Mouse (Mus musculus) forebrain, postnatal 0 days (tissue): Measurements from ENCODE around the gene Babam2. TPM values are rescaled to one million over a fixed set of nuclear protein-coding genes. Genes with fewer than 3 reads are reported as not detected.
A peak's percentile ranks its signal among the peaks of the same experiment; 100 is the strongest.

Source experiments
- ATAC-seq: fragments of 200-750 bp; cut with Nextera tagmentation; 2 replicates; pipeline ENCODE4 v1.8.0; 2017; ENCODE audit warnings: mild to moderate bottlenecking, moderate library complexity
- DNase-seq: peaks from one replicate; pipeline ENCODE4 v3.0.0-alpha.2; 2015
- H3K27ac ChIP-seq: fragments of 300-500 bp; sonication (generic); 2 replicates; pipeline ENCODE4 v1.5.1; 2014; ENCODE audit warnings: low read depth, mild to moderate bottlenecking, antibody characterized with exemption, low read length, moderate library complexity, mixed read lengths
- H3K27me3 ChIP-seq: fragments of 300-500 bp; sonication (generic); 2 replicates; pipeline ENCODE4 v1.6.1; 2014; ENCODE audit warnings: mild to moderate bottlenecking, low read length, mixed read lengths; ENCODE audit not compliant: insufficient read depth
- H3K36me3 ChIP-seq: fragments of 300-500 bp; sonication (generic); 2 replicates; pipeline ENCODE4 v1.6.1; 2014; ENCODE audit warnings: mild to moderate bottlenecking, moderate library complexity; ENCODE audit not compliant: insufficient read depth
- H3K4me1 ChIP-seq: fragments of 300-500 bp; sonication (generic); 2 replicates; pipeline ENCODE4 v1.6.1; 2014; ENCODE audit warnings: antibody characterized with exemption; ENCODE audit not compliant: insufficient read depth
- H3K4me2 ChIP-seq: fragments of 300-500 bp; sonication (generic); 2 replicates; pipeline ENCODE4 v1.6.1; 2014; ENCODE audit warnings: low read depth, mild to moderate bottlenecking, moderate library complexity
- H3K4me3 ChIP-seq: fragments of 300-500 bp; sonication (generic); 2 replicates; pipeline ENCODE4 v1.5.1; 2014; ENCODE audit warnings: low read depth, low read length, mixed read lengths
- H3K9ac ChIP-seq: fragments of 300-500 bp; sonication (generic); 2 replicates; pipeline ENCODE4 v1.6.1; 2014; ENCODE audit warnings: mild to moderate bottlenecking
- H3K9me3 ChIP-seq: fragments of 300-500 bp; sonication (generic); 2 replicates; pipeline ENCODE4 v1.6.1; 2016; ENCODE audit warnings: low read length
- CTCF ChIP-seq: sonication (generic); IDR thresholded peaks from 2 replicates; pipeline ENCODE4 v1.5.1; 2016; ENCODE audit warnings: antibody characterized with exemption, control low read depth, low read depth
- WGBS: fragments of 180-500 bp; shearing (Covaris S2); extraction: QIAGEN DNeasy Blood & Tissue Kit; methylation state at CpG from one replicate; pipeline ENCODE4 v1.1.7; 2014; 5-methylcytosine and 5-hydroxymethylcytosine counted together
- polyA plus RNA-seq: library from polyadenylated mRNA; unstranded; fragments of >200 nt; fragmentation: Nextera tagmentation; extraction: Ambion mirVana; gene quantifications from 2 replicates; pipeline ENCODE4 v1.2.1, GENCODE M21; 2015
- total RNA-seq: library from RNA; depleted of rRNA; stranded (reverse); fragments of >200 nt; gene quantifications from 2 replicates; pipeline ENCODE4 v1.2.3, GENCODE M21; 2014

Babam2 gene
- total and polyA plus RNA-seq, 2 experiments from 2014 or later = 42.7 to 61.5 TPM

DNA sequence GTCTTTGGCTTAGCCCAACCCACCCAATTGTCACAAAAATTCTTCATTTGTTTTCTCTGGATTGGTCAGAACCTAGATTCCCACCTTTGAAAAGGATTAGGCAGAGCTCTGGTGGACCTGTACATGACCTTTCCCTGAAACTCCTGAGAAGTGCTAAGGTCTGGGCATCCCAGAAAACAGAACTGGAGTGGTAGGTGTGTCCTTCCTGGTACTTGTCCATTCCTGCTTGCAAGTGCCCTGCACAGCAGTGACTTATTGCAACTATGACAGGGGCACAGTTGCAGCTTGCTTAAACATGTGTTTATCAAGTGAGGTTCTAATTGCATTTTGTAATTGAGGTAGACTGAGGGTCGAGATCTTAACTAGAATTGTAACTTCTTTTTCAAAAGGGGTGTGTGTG, 234.2 kb downstream of the Babam2 start:
- TF ChIP-seq CTCF = no peak
- WGBS = 89% methylated on average over 1 of the region's 1 CpGs

DNA sequence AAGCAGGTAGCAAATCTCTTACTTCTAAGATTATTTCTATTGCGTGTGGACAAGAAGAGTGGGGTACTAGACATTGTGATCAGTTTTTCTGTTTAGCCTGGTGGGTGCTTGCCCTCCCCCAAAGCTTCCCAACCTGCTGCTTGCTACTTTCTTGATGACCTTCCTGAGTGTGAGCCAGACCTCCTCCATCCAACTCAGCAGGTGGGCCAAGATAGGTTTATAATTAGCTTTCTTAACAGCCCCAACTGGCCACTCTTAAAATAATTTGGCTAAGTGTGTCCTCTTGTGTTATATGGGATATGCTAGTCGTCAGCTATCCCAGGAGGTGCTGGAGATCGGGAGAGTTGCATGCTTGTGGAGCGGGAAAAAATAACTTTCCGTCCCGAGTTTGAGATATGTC, 235.8 kb downstream of the Babam2 start:
- no peak overlapping the region for H3K9ac ChIP-seq
- H3K4me3 ChIP-seq = no peak overlapping the region
- no peak for TF ChIP-seq CTCF
- DNase-seq = no peak
- H3K4me1 ChIP-seq = 0 out of 2 replicates have a peak, but pooled peaks cover 7% of the 10 kb centered on the region
- H3K9me3 ChIP-seq = no peaks in the 10 kb centered on the region
- H3K4me2 ChIP-seq = no peak overlapping the region
- WGBS = 90% methylated on average over 6 of the region's 6 CpGs
- H3K27ac ChIP-seq = no peak overlapping the region
- no peak for ATAC-seq
- H3K36me3 ChIP-seq = no peaks in the 10 kb centered on the region
- no peaks in the 10 kb centered on the region for H3K27me3 ChIP-seq

More for the DNA sequence above, 234.2 kb downstream of the Babam2 start:
- Histone ChIP-seq H3K4me1 (0 out of 2 replicates have a peak, but pooled peaks cover 7% of the 10 kb centered on the region), H3K27ac (no peak overlapping the region), H3K27me3 (no peaks in the 10 kb centered on the region), H3K4me3 (no peak overlapping the region), H3K9ac (no peak overlapping the region), H3K9me3 (no peaks in the 10 kb centered on the region), H3K36me3 (no peaks in the 10 kb centered on the region), H3K4me2 (no peak overlapping the region)
- DNase-seq (no peak), ATAC-seq (no peak)

DNA sequence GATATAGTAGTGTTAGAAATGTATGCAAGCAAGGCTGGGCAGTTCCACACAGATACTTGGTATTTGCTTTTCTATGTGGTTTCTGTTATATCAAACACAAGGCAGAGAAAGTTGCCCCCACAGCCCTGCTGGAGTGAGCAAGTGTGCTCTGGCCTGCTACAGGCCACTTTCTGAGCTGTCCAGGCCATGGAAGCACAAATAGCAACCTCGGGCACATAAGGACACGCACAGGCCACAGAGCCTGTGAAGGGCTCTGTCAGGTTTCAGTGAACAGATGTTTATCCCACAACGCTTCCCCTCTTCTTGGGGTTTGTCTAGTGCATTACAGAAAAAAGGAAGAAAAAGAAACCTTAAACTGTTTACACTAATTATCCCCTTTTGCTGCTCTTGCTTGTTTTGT, 236.9 kb downstream of the Babam2 start:
- TF ChIP-seq CTCF = no peak
- H3K27ac ChIP-seq = no peak overlapping the region
- H3K9me3 ChIP-seq = no peaks in the 10 kb centered on the region
- WGBS = 81% methylated on average over 3 of the region's 3 CpGs
- no peak overlapping the region for H3K9ac ChIP-seq
- no peak overlapping the region for H3K4me2 ChIP-seq
- H3K4me1 ChIP-seq = 0 out of 2 replicates have a peak, but pooled peaks cover 3% of the 10 kb centered on the region
- ATAC-seq = no peak
- H3K27me3 ChIP-seq = no peaks in the 10 kb centered on the region
- H3K4me3 ChIP-seq = no peak overlapping the region
- H3K36me3 ChIP-seq = no peaks in the 10 kb centered on the region
- DNase-seq = no peak

DNA sequence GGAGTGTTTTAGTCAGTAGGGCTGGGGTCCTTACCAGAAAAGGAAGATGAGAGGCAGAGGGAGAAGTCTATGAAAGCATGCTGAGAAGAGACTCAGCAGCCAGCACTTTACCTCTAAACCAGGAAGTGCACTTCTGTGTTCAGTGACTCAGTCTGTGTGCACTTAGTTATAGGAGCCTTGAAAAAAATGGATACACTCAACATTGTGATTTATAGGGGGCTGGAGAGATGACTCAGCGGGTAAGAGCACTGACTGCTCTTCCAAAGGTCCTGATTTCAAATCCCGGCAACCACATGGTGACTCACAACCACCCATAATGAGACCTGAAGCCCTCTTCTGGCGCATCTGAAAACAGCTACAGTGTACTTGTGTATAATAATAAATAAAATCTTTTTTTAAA, 238.5 kb downstream of the Babam2 start:
- Histone ChIP-seq H3K4me3 (no peak overlapping the region), H3K9ac (no peak overlapping the region), H3K36me3 (no peaks in the 10 kb centered on the region), H3K27me3 (no peaks in the 10 kb centered on the region), H3K27ac (no peak overlapping the region), H3K4me1 (no peaks in the 10 kb centered on the region), H3K4me2 (no peak overlapping the region), H3K9me3 (no peaks in the 10 kb centered on the region)
- WGBS = 90% methylated on average over 3 of the region's 3 CpGs
- DNase-seq (no peak), ATAC-seq (no peak)
- no peak for TF ChIP-seq CTCF

DNA sequence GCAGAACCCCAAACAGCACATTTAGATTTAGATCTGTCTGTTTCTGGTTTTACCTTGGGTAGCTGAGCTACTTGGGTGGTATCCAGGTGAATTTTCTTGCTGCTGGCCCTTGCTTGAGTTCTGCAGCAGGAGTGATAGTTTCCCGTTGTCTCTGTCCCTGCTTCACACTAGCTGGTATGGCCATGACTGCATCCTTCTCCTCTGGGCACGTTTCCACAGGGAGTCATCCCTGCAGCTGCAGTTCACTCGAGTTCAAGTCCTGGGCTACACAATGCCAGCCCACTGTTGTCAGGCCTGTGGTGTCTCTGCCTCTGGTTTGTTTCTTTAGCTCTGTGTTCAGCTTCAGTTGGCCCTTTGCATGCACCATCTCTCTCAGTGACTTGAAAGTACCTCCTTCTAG, 239.0 kb downstream of the Babam2 start:
- ATAC-seq (no peak), DNase-seq (no peak)
- 72% methylated on average over 3 of the region's 3 CpGs for WGBS
- Histone ChIP-seq H3K36me3 (no peaks in the 10 kb centered on the region), H3K27ac (no peak overlapping the region), H3K9ac (no peak overlapping the region), H3K4me2 (no peak overlapping the region), H3K27me3 (no peaks in the 10 kb centered on the region), H3K9me3 (no peaks in the 10 kb centered on the region), H3K4me3 (no peak overlapping the region), H3K4me1 (no peaks in the 10 kb centered on the region)
- no peak for TF ChIP-seq CTCF

DNA sequence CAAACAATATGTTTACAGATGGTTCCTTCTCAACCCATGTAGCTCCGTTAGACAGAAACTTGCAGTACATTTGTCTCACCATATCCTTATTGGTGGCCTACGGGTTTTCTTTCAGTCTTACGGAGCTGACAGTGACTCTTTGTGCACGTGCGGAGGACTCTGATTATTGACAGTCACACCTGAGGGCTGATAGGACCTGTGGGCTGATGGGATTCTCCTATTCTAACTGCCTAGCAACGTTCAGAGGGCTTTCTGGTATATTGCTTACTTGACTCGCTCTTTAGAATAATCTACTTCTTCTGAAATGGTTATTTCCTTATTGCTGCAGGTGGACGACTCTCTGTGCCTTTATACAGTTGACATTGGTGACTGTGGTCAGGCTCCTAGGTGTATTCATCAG, 243.4 kb downstream of the Babam2 start:
- H3K4me3 ChIP-seq = no peak overlapping the region

DNA sequence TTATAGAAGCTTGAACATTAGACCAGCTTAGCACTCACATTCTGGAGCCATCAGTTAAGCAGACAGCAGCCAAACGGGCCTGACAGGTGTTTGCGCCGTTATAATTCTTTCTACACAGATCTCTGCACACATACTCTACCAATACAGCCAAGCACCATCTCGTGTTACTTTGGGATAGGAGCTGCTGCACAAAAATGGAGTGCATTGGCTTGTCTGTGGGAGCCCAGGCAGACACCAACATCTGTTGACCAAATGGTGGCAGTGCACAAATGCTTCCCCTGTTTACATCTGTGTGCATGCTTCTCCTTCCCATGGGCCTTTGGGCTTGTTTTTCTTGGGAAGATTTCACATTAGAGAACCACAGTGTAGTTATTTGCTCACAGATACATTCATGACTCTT, 249.7 kb downstream of the Babam2 start:
- no peak overlapping the region for H3K4me3 ChIP-seq
- H3K36me3 ChIP-seq = no peaks in the 10 kb centered on the region
- no peak overlapping the region for H3K27ac ChIP-seq
- WGBS = 65% methylated on average over 4 of the region's 4 CpGs
- no peaks in the 10 kb centered on the region for H3K9me3 ChIP-seq
- ATAC-seq = no peak; the same call in 1 of the 2 replicates
- no peaks in the 10 kb centered on the region for H3K27me3 ChIP-seq
- DNase-seq = no peak
- no peak for TF ChIP-seq CTCF
- no peaks in the 10 kb centered on the region for H3K4me1 ChIP-seq
- H3K9ac ChIP-seq = no peak overlapping the region
- no peak overlapping the region for H3K4me2 ChIP-seq

More for the DNA sequence above, 243.4 kb downstream of the Babam2 start:
- ATAC-seq (no peak), DNase-seq (no peak)
- no peak for TF ChIP-seq CTCF
- no peaks in the 10 kb centered on the region for H3K36me3 ChIP-seq
- no peaks in the 10 kb centered on the region for H3K4me1 ChIP-seq
- H3K4me2 ChIP-seq = no peak overlapping the region
- no peak overlapping the region for H3K27ac ChIP-seq
- WGBS = 89% methylated on average over 8 of the region's 8 CpGs
- no peak overlapping the region for H3K9ac ChIP-seq
- no peaks in the 10 kb centered on the region for H3K9me3 ChIP-seq
- H3K27me3 ChIP-seq = no peaks in the 10 kb centered on the region

DNA sequence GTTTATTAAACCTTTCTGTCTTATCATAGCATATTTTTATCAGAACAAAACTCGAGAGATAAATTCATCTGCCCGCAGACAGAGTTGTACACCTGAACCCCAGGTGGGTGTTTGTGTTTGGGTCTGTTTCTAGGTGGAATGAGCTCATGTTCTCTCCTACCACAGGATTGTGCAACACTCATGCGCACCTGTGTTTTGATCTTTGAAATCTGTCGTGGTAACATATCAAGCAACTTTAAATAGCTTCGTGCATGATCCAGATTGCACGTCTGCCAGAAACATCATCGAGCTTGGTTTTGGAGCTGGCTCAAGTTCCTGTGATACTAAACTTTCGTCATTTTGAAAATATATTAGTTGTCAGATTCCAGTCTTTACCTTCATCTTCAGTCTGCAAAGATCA, 251.9 kb downstream of the Babam2 start:
- no peak overlapping the region for H3K4me2 ChIP-seq
- WGBS = 76% methylated on average over 8 of the region's 8 CpGs
- H3K4me3 ChIP-seq = no peak overlapping the region
- ATAC-seq (no peak), DNase-seq (peak; percentile 17)
- H3K9me3 ChIP-seq = no peaks in the 10 kb centered on the region
- H3K27ac ChIP-seq = no peak overlapping the region
- no peaks in the 10 kb centered on the region for H3K4me1 ChIP-seq
- H3K27me3 ChIP-seq = no peaks in the 10 kb centered on the region
- no peak for TF ChIP-seq CTCF
- H3K9ac ChIP-seq = no peak overlapping the region
- H3K36me3 ChIP-seq = no peaks in the 10 kb centered on the region
